Mouse (Mus musculus): ENCODE measurements around the gene Nfia. TPM values are rescaled to one million over a fixed set of nuclear protein-coding genes. Genes with fewer than 3 reads are reported as not detected.
A peak's percentile ranks its signal among the peaks of the same experiment; 100 is the strongest.

Gene Nfia
- polyA plus RNA-seq, 1 experiment from 2014 or later, result 42.0 TPM

- ATAC-seq (ENCODE audit: insufficient number of reproducible peaks, low FRiP score), result no peak
Observed at GRCm38 (mm10) chr4:97893915-97894884, 121.7 kb downstream of the Nfia start.

GRCm38 (mm10) chr4:97895940-97896339 lies 123.4 kb downstream of the Nfia start:
- Histone ChIP-seq H3K4me1 (replicated peaks) (peaks cover 40% of the 10 kb centered on the region), H3K27ac (ENCODE audit: poor library complexity, severe bottlenecking) (no peak overlapping the region), H3K9me3 (replicated peaks) (no peaks in the 10 kb centered on the region), H3K27me3 (replicated peaks) (no peaks in the 10 kb centered on the region), H3K4me3 (no peak overlapping the region), H3K9ac (no peak overlapping the region), H3K4me2 (no peak overlapping the region), H3K36me3 (peaks cover 3% of the 10 kb centered on the region; the same call in 1 of the 2 replicates)
- no peak for ATAC-seq (ENCODE audit: insufficient number of reproducible peaks, low FRiP score)
- WGBS, result 88% methylated on average over 5 of the region's 5 CpGs

More at GRCm38 (mm10) chr4:97893915-97894884, 121.7 kb downstream of the Nfia start:
- H3K4me2 ChIP-seq, result no peak overlapping the region
- no peaks in the 10 kb centered on the region for H3K27me3 ChIP-seq (replicated peaks)
- no peak overlapping the region for H3K27ac ChIP-seq (ENCODE audit: poor library complexity, severe bottlenecking)
- H3K9ac ChIP-seq, result no peak overlapping the region
- no peak overlapping the region for H3K4me3 ChIP-seq
- H3K36me3 ChIP-seq, result no peaks in the 10 kb centered on the region
- WGBS, result 70% methylated on average over 10 of the region's 10 CpGs
- H3K4me1 ChIP-seq (replicated peaks), result peaks cover 25% of the 10 kb centered on the region
- H3K9me3 ChIP-seq (replicated peaks), result no peaks in the 10 kb centered on the region

- Histone ChIP-seq H3K36me3 (peaks cover 3% of the 10 kb centered on the region; the same call in 1 of the 2 replicates), H3K9ac (no peak overlapping the region), H3K4me2 (no peak overlapping the region), H3K27ac (ENCODE audit: poor library complexity, severe bottlenecking) (no peak overlapping the region), H3K9me3 (replicated peaks) (no peaks in the 10 kb centered on the region), H3K4me3 (no peak overlapping the region), H3K27me3 (replicated peaks) (no peaks in the 10 kb centered on the region), H3K4me1 (replicated peaks) (peaks cover 36% of the 10 kb centered on the region)
- WGBS, result 73% methylated on average over 12 of the region's 12 CpGs
- no peak for ATAC-seq (ENCODE audit: insufficient number of reproducible peaks, low FRiP score)
Observed at GRCm38 (mm10) chr4:97900256-97900944, 127.9 kb downstream of the Nfia start.

- H3K9me3 ChIP-seq (replicated peaks), result no peaks in the 10 kb centered on the region
- no peak for ATAC-seq (ENCODE audit: insufficient number of reproducible peaks, low FRiP score)
- no peak overlapping the region for H3K9ac ChIP-seq
- H3K4me3 ChIP-seq, result no peak overlapping the region
- no peak overlapping the region for H3K27ac ChIP-seq (ENCODE audit: poor library complexity, severe bottlenecking)
- H3K4me2 ChIP-seq, result no peak overlapping the region
- peaks cover 20% of the 10 kb centered on the region for H3K4me1 ChIP-seq (replicated peaks)
- no peaks in the 10 kb centered on the region for H3K27me3 ChIP-seq (replicated peaks)
- 58% methylated on average over 4 of the region's 4 CpGs for WGBS
- H3K36me3 ChIP-seq, result peaks cover 5% of the 10 kb centered on the region
Observed at GRCm38 (mm10) chr4:97905826-97906225, 133.3 kb downstream of the Nfia start.

- H3K9ac ChIP-seq, result no peak overlapping the region
- peaks cover 7% of the 10 kb centered on the region; the same call in 1 of the 2 replicates for H3K36me3 ChIP-seq
- 59% methylated on average over 4 of the region's 4 CpGs for WGBS
- peak overlapping the region; percentile 58 for H3K27ac ChIP-seq (ENCODE audit: poor library complexity, severe bottlenecking)
- peaks cover 16% of the 10 kb centered on the region for H3K4me1 ChIP-seq (replicated peaks)
- ATAC-seq (ENCODE audit: insufficient number of reproducible peaks, low FRiP score), result peak; percentile 25; the same call in 1 of the 2 replicates
- no peak overlapping the region for H3K4me2 ChIP-seq
- no peaks in the 10 kb centered on the region for H3K27me3 ChIP-seq (replicated peaks)
- H3K4me3 ChIP-seq, result no peak overlapping the region
- no peaks in the 10 kb centered on the region for H3K9me3 ChIP-seq (replicated peaks)
Observed at GRCm38 (mm10) chr4:97908576-97909147, 136.1 kb downstream of the Nfia start.

- Histone ChIP-seq H3K27ac (ENCODE audit: poor library complexity, severe bottlenecking) (no peak overlapping the region), H3K4me2 (no peak overlapping the region), H3K9me3 (replicated peaks) (no peaks in the 10 kb centered on the region), H3K4me1 (replicated peaks) (peaks cover 13% of the 10 kb centered on the region), H3K27me3 (replicated peaks) (no peaks in the 10 kb centered on the region), H3K9ac (no peak overlapping the region), H3K4me3 (no peak overlapping the region), H3K36me3 (peaks cover 7% of the 10 kb centered on the region; the same call in 1 of the 2 replicates)
- WGBS, result 85% methylated on average over 9 of the region's 9 CpGs
- no peak for ATAC-seq (ENCODE audit: insufficient number of reproducible peaks, low FRiP score)
Observed at GRCm38 (mm10) chr4:97910115-97910776, 137.7 kb downstream of the Nfia start.

- 84% methylated on average over 27 of the region's 27 CpGs for WGBS
- no peak for ATAC-seq (ENCODE audit: insufficient number of reproducible peaks, low FRiP score)
- no peaks in the 10 kb centered on the region for H3K27me3 ChIP-seq (replicated peaks)
- H3K27ac ChIP-seq (ENCODE audit: poor library complexity, severe bottlenecking), result no peak overlapping the region
- H3K4me2 ChIP-seq, result no peak overlapping the region
- no peaks in the 10 kb centered on the region for H3K9me3 ChIP-seq (replicated peaks)
- peaks cover 13% of the 10 kb centered on the region for H3K4me1 ChIP-seq (replicated peaks)
- peaks cover 7% of the 10 kb centered on the region; the same call in 1 of the 2 replicates for H3K36me3 ChIP-seq
- H3K9ac ChIP-seq, result no peak overlapping the region
- no peak overlapping the region for H3K4me3 ChIP-seq
Observed at GRCm38 (mm10) chr4:97910777-97911580, 138.4 kb downstream of the Nfia start.

- H3K27me3 ChIP-seq (replicated peaks), result no peaks in the 10 kb centered on the region
- no peak overlapping the region for H3K9ac ChIP-seq
- WGBS, result 83% methylated on average over 7 of the region's 7 CpGs
- H3K36me3 ChIP-seq, result peaks cover 7% of the 10 kb centered on the region; the same call in 1 of the 2 replicates
- no peak for ATAC-seq (ENCODE audit: insufficient number of reproducible peaks, low FRiP score)
- H3K4me3 ChIP-seq, result no peak overlapping the region
- no peak overlapping the region for H3K4me2 ChIP-seq
- H3K4me1 ChIP-seq (replicated peaks), result peaks cover 13% of the 10 kb centered on the region
- no peaks in the 10 kb centered on the region for H3K9me3 ChIP-seq (replicated peaks)
- H3K27ac ChIP-seq (ENCODE audit: poor library complexity, severe bottlenecking), result no peak overlapping the region
Observed at GRCm38 (mm10) chr4:97911755-97912154, 139.2 kb downstream of the Nfia start.

- Histone ChIP-seq H3K27ac (ENCODE audit: poor library complexity, severe bottlenecking) (no peak overlapping the region), H3K9me3 (replicated peaks) (no peaks in the 10 kb centered on the region), H3K27me3 (replicated peaks) (no peaks in the 10 kb centered on the region), H3K4me2 (no peak overlapping the region), H3K4me1 (replicated peaks) (peaks cover 13% of the 10 kb centered on the region), H3K4me3 (no peak overlapping the region), H3K9ac (no peak overlapping the region), H3K36me3 (peaks cover 7% of the 10 kb centered on the region; the same call in 1 of the 2 replicates)
- ATAC-seq (ENCODE audit: insufficient number of reproducible peaks, low FRiP score), result no peak
- 70% methylated on average over 6 of the region's 6 CpGs for WGBS
Observed at GRCm38 (mm10) chr4:97912155-97912554, 139.6 kb downstream of the Nfia start.

GRCm38 (mm10) chr4:97912560-97912959 lies 140.0 kb downstream of the Nfia start:
- Histone ChIP-seq H3K4me1 (replicated peaks) (peaks cover 17% of the 10 kb centered on the region), H3K36me3 (peaks cover 7% of the 10 kb centered on the region; the same call in 1 of the 2 replicates), H3K9me3 (replicated peaks) (no peaks in the 10 kb centered on the region), H3K27me3 (replicated peaks) (no peaks in the 10 kb centered on the region), H3K4me3 (no peak overlapping the region), H3K27ac (ENCODE audit: poor library complexity, severe bottlenecking) (no peak overlapping the region), H3K9ac (no peak overlapping the region), H3K4me2 (no peak overlapping the region)
- no peak for ATAC-seq (ENCODE audit: insufficient number of reproducible peaks, low FRiP score)
- WGBS, result 92% methylated on average over 11 of the region's 11 CpGs

Data from heart, embryonic 12.5 days (tissue).